Mouse (Mus musculus) midbrain, embryonic 10.5 days (tissue): ENCODE data around the gene Orai2. TPM values are rescaled to one million over a fixed set of nuclear protein-coding genes. Genes with fewer than 3 reads are reported as not detected.
A peak's percentile ranks its signal among the peaks of the same experiment; 100 is the strongest.
"Not testable (repeated sequence)": the region's sequence is repeated elsewhere in the genome, so short reads cannot be mapped to it uniquely, and the experiment has no call there.

Source experiments
- DNase-seq: peaks from one replicate; pipeline ENCODE4 v3.0.0-alpha.2; 2017; ENCODE audit warnings: low spot score
- H3K27ac ChIP-seq: fragments of 300-500 bp; sonication (generic); replicated peaks from 2 replicates; pipeline ENCODE4 v1.5.1; 2016; ENCODE audit warnings: mild to moderate bottlenecking
- H3K27me3 ChIP-seq: fragments of 300-500 bp; sonication (generic); 2 replicates; pipeline ENCODE4 v1.6.1; 2016; ENCODE audit warnings: low read depth, mild to moderate bottlenecking; ENCODE audit not compliant: poor library complexity, severe bottlenecking
- H3K36me3 ChIP-seq: fragments of 300-500 bp; sonication (generic); 2 replicates; pipeline ENCODE4 v1.6.1; 2016; ENCODE audit warnings: mild to moderate bottlenecking, moderate library complexity
- H3K4me1 ChIP-seq: fragments of 300-500 bp; sonication (generic); 2 replicates; pipeline ENCODE4 v1.6.1; 2016
- H3K4me3 ChIP-seq: fragments of 300-500 bp; sonication (generic); 2 replicates; pipeline ENCODE4 v1.5.1; 2016; ENCODE audit warnings: mild to moderate bottlenecking, moderate library complexity
- H3K9me3 ChIP-seq: fragments of 300-500 bp; sonication (generic); replicated peaks from 2 replicates; pipeline ENCODE4 v1.6.1; 2016; ENCODE audit warnings: mild to moderate bottlenecking
- WGBS: fragments of 180-500 bp; shearing (Covaris S2); methylation state at CpG from one replicate; pipeline ENCODE4 v1.1.7; 2016; 5-methylcytosine and 5-hydroxymethylcytosine counted together
- polyA plus RNA-seq: library from polyadenylated mRNA; unstranded; fragments of >200 nt; fragmentation: Nextera tagmentation; extraction: Ambion mirVana; gene quantifications from 2 replicates; pipeline ENCODE4 v1.2.1, GENCODE M21; 2016

The Orai2 gene
- polyA plus RNA-seq, 1 experiment from 2014 or later, result 8.0 TPM

DNA sequence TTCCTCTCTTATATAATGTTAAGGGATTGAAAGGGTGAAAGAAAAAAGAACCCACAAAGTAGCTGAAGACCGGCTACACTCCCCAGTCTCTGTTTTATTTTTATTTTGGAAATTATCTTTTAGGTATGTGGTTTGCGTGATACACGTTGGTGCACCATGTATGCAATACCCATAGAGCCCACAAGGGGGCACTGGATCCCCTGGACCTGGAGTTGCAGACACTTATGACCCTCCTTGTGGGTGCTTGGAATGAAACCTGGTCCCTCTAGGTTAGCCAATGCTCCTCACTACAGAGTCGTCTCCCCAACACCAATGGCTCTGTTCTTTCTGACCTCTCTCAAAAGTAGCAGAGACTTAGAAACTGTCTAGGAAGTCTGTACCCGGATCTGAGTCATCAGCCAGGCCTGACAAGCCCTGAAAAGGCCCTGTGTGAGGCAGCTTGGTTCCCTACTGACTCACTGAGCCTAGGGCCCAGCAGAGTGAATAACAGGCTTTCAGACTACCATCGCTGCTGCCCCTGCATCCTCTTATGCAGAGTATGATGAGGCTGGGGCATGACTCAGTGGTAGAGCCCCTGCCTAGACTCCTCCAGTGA lies 27.3 kb downstream of the Orai2 start:
- WGBS, result 86% methylated on average over 6 of the region's 6 CpGs
- Histone ChIP-seq H3K27me3 (no peaks in the 10 kb centered on the region), H3K27ac (no peak overlapping the region), H3K36me3 (peaks cover 43% of the 10 kb centered on the region), H3K4me3 (no peak overlapping the region), H3K4me1 (no peaks in the 10 kb centered on the region), H3K9me3 (no peaks in the 10 kb centered on the region)
- DNase-seq, result no peak

DNA sequence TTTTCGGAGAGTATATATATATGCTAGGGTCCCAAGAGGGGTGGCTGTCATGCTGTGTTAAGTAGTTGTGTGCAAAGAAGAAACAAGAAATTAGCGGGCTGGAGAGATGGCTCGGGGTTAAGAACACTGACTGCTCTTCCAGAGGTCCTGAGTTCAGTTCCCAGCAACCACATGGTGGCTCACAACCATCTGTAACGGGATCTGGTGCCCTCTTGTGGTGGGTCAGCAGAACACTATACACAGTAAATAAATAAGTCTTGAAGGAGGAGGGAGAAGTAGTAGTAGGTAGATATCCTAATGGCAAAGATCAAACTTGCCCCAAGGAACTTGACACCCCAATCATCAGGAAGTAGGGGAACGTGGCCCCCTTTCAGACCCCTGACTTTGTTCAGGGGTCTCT lies 27.8 kb downstream of the Orai2 start:
- Histone ChIP-seq H3K27ac (no peak overlapping the region), H3K4me1 (no peaks in the 10 kb centered on the region; the same call in 1 of the 2 replicates), H3K9me3 (no peaks in the 10 kb centered on the region), H3K36me3 (peaks cover 46% of the 10 kb centered on the region), H3K4me3 (no peak overlapping the region), H3K27me3 (no peaks in the 10 kb centered on the region)
- WGBS, result 83% methylated on average over 5 of the region's 5 CpGs
- DNase-seq, result no peak

DNA sequence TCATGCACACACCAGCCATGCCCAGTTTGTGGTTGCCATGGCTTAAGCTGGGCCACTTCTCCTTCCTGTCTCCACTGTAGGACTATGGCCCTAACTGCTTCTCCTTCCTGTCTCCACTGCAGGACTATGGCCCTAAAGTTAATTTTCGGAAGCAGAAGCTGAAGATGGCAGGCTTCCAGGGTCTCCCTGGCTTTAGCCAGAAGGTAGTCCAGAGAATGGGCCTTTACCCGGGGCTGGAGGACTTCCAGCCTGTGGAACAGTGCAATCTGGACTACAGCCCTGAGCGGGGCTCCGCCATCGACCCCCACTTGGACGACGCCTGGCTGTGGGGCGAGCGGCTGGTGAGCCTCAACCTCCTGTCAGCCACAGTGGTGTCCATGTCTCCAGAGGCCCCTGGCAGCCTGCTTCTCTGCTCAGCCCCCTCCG lies 30.4 kb downstream of the Orai2 start:
- no peak overlapping the region for H3K4me3 ChIP-seq
- DNase-seq, result no peak
- no peak overlapping the region for H3K27ac ChIP-seq
- H3K36me3 ChIP-seq, result peaks cover 46% of the 10 kb centered on the region
- H3K9me3 ChIP-seq, result no peaks in the 10 kb centered on the region
- H3K27me3 ChIP-seq, result no peaks in the 10 kb centered on the region
- 95% methylated on average over 10 of the region's 10 CpGs for WGBS
- peaks cover 14% of the 10 kb centered on the region for H3K4me1 ChIP-seq

DNA sequence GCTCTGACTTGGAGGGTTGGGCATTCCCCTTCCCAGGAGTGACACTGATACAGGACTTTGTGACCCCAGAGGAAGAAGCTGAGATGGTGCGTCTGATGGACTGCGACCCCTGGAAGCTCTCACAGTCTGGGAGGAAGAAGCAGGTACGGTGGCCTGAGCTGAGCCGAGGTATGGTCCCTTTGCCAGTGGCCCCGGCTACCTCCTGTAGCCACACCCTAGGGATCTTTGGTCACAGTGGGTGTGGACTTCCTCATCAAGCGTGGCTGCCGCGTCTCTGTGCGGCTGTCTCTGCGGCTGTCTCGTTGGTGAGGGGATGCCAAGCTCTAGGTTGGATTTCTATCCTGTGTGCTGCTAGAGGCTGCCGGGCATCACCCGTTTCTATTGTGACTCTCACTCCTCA lies 31.1 kb downstream of the Orai2 start:
- Histone ChIP-seq H3K4me1 (peaks cover 21% of the 10 kb centered on the region), H3K27ac (no peak overlapping the region), H3K36me3 (peaks cover 46% of the 10 kb centered on the region), H3K4me3 (no peak overlapping the region), H3K9me3 (no peaks in the 10 kb centered on the region), H3K27me3 (no peaks in the 10 kb centered on the region)
- 95% methylated on average over 13 of the region's 13 CpGs for WGBS
- DNase-seq, result no peak

DNA sequence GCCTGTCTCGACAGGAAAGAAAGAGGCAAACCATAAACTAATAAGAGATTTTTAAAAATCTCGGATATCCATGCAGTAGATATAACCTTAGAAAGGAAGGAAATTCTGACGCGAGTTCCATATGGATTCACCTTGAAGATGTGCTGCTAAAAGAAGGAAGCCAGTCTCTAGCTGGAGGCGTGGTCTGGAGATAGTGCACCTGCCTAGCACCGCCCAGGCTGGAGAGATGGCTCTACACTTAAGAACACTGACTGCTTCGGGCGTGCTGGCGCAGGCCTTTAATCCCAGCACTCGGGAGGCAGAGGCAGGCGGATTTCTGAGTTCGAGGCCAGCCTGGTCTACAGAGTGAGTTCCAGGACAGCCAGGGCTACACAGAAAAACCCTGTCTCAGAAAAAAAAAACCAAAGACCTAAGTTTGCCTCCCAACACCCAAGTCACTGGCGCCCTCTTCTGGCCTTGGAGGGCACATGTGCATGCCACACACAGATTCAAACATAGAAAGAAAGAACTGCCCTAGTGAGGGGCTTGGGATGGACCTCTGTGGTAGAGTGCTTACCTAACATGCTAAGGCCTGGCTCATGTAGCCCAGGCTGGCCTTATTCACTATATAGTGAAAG lies 32.7 kb downstream of the Orai2 start:
- DNase-seq, result peak; percentile 35
- H3K27me3 ChIP-seq, result no peaks in the 10 kb centered on the region
- H3K27ac ChIP-seq, result no peak overlapping the region
- no peaks in the 10 kb centered on the region for H3K9me3 ChIP-seq
- 76% methylated on average over 13 of the region's 13 CpGs for WGBS
- peaks cover 21% of the 10 kb centered on the region for H3K4me1 ChIP-seq
- H3K36me3 ChIP-seq, result peaks cover 62% of the 10 kb centered on the region
- H3K4me3 ChIP-seq, result 0 out of 2 replicates have a peak overlapping the region, but pooled peaks have one; percentile 75

DNA sequence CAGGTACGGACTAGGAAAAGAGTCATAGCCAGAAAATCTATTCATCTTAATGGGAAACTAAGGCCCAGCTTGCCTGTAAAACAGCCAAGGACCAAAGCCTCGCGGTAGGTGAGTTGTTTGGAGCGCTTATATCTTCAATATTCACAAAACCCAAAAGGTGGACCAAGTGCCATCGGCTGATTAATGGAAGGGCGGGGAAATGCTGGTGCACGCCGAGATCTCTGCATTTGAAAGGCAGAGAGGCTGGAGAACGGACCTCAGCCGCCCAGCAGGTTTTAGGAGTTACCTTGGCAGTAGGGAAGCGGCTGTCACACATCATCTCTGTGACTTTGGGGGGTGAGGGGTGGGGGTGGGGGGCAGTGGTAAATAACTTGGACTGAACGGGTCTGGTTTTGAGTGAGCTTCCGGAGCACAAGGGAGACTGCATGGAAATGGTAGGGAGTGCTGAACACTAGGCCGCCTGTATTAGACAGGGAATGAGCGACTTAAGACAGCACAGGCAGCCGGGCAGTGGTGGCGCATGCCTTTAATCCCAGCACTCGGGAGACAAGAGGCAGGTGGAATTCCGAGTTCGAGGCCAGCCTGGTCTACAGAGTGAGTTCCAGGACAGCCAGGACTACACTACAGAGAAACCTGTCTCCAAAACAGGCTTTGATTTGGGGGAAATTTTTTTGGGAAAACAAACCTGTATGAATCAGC lies 34.1 kb downstream of the Orai2 start:
- DNase-seq, result peak; percentile 19
- 9% methylated on average over 20 of the region's 20 CpGs for WGBS
- Histone ChIP-seq H3K4me1 (peaks cover 21% of the 10 kb centered on the region), H3K9me3 (no peaks in the 10 kb centered on the region), H3K27me3 (no peaks in the 10 kb centered on the region), H3K27ac (peak overlapping the region; percentile 88), H3K36me3 (peaks cover 62% of the 10 kb centered on the region), H3K4me3 (peak overlapping the region; percentile 75)

DNA sequence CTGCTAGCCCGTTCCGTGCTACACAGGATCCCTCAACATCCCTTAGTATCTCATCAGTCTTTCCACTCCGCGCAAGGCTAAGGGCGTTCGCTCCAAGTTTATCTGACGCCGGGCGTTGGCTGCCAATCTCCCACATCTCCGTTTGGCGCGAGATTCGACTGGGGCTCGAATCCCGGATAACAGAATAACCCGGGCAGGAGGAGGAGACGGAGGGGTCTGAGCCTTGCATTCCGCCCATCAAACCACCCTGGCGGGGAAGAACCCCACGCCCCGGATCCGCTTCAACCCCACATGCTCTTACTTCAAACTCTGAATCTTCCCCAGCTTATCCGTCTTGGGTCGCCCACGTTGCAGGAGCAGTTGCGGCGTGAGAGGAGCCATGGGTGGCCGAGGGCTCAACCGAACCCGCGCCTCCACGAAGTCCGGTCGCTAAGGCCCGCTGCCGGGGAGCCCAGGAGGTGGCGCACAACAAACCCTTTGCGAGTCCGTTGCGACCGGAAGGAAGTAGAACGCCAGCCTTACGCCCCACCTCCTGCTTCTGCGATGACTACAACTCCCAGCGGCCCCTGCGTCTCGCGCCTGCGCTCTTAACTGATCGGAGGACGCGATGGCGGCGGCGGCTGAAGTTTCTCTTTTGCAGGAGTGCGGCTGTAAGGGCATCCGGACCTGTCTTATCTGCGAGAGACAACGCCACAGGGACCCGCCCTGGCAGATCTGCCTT lies 34.8 kb downstream of the Orai2 start, which contains the start of the genes Lrwd1 and Alkbh4:
TSS of gene Lrwd1 (minus strand) at position 504 of the 721 bp plus-strand sequence.
TSS of gene Alkbh4 (plus strand) at position 576 of the 721 bp plus-strand sequence.
- Histone ChIP-seq H3K27me3 (no peaks in the 10 kb centered on the region), H3K4me1 (peaks cover 21% of the 10 kb centered on the region), H3K9me3 (no peaks in the 10 kb centered on the region), H3K27ac (peak within 1 kb of the TSS; percentile 88), H3K36me3 (peaks cover 62% of the 10 kb centered on the region), H3K4me3 (peak within 1 kb of the TSS; percentile 75)
- WGBS, result under 1% methylated on average over 60 of the region's 60 CpGs
- DNase-seq, result peak; percentile 96

DNA sequence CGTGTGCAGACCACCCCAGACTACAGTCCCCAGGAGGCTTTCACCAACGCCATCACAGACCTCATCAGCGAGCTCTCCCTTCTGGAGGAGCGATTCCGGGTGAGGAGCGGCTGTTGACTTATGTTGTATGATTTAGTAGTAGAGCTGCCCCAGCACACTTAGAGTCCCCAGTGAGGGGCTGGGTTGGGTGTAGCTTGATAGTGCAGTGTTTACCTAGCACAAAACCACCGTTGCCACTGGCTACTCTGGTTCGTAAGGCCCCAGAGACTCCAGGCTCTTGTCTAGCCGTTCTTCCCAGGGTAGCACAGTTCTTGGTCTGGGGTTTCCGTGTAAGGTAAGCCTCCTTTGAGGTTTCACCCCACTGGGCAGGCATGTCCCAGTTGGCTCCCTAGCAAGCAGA lies 48.3 kb downstream of the Orai2 start:
- Histone ChIP-seq H3K9me3 (no peaks in the 10 kb centered on the region), H3K27me3 (no peaks in the 10 kb centered on the region), H3K4me1 (peaks cover 11% of the 10 kb centered on the region), H3K4me3 (no peak overlapping the region), H3K27ac (no peak overlapping the region), H3K36me3 (peaks cover 82% of the 10 kb centered on the region)
- DNase-seq, result no peak
- 89% methylated on average over 10 of the region's 10 CpGs for WGBS

DNA sequence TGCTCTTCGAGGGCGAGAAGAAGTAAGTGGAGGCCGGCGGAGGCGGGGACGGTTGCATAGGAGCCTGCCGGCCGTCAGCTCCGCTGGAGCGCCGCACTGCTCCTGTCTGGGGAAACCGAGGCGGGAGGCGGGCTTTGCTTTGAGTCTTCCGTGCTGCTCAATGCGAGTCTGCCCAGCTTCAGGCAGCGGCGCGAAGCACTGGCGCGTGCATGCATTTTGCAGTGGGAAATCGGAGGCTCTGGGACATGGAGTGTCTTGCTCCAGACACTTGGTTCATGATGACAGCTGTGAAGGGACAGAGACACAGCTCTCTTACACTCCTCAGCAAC lies 53.8 kb downstream of the Orai2 start:
- DNase-seq, result no peak
- peak overlapping the region; percentile 89 for H3K27ac ChIP-seq
- H3K9me3 ChIP-seq, result no peaks in the 10 kb centered on the region
- H3K36me3 ChIP-seq, result peaks cover 37% of the 10 kb centered on the region
- WGBS, result under 1% methylated on average over 22 of the region's 22 CpGs
- H3K4me3 ChIP-seq, result peak overlapping the region; percentile 91
- no peaks in the 10 kb centered on the region for H3K27me3 ChIP-seq
- H3K4me1 ChIP-seq, result peaks cover 24% of the 10 kb centered on the region

DNA sequence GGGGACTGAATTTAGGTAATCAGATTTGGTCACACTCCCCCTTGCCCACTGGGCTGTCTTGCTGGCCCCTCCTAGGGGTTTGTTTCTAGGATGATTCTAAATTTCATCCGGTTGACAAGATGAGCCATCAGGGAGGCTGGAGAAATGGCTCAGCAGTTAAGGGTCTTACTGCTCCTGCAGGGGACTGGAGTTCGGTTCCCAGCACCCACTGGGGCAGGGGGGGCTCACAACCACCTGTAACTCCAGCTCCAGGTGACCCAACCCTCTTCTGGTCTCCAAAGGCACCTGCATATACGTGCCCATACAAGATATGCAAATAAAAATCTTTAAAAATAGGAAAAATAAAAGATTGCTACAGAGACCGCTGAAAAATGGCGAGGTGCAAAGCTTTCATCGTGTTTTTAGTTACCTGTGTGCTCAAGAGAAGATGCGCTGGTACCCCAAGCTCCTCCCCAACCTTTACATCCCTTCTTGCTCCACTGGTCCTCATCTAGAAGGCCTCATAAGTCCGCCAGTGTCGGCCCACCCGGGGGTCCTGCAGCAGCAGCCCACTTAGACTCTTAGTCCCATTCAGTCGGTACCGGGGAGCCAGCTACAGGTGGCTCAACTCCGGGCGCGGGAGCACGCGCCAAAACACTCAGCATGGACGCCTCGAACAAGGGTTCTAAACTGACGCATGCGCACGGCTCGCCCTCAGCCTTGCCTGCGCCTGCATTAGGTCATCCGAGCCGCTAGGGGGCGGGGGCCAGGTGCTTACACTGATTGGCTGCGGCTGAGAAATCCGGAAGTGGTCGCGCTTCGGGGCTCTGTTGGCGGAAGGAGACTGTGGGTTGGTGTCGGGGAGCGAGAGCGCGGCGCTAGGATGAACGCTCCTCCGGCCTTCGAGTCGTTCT lies 54.4 kb downstream of the Orai2 start, which contains the start of gene Polr2j:
TSS of gene Polr2j (plus strand) at position 741 of the 893 bp plus-strand sequence.
- H3K9me3 ChIP-seq, result no peaks in the 10 kb centered on the region
- H3K27ac ChIP-seq, result peak within 1 kb of the TSS; percentile 89
- peak within 1 kb of the TSS; percentile 91 for H3K4me3 ChIP-seq
- WGBS, result 4% methylated on average over 42 of the region's 42 CpGs
- peaks cover 24% of the 10 kb centered on the region for H3K4me1 ChIP-seq
- H3K27me3 ChIP-seq, result no peaks in the 10 kb centered on the region
- peak; percentile 98 for DNase-seq
- peaks cover 31% of the 10 kb centered on the region for H3K36me3 ChIP-seq

DNA sequence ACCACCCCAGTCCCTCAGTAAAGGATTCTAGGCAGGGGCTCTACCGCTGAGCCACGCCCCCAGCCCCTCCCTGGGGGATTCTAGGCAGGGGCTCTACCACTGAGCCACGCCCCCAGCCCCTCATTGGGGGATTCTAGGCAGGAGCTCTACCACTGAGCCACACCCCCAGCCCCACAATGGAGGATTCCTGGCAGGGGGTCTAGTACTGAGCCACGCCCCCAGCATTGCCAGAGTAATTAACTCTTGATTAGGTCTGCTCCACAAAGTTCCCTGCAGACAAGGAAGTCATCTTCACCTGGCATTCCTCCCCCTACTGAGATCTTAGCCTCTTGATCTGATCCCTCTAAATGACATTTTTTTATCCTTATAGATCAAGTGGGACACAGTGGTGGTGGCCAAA lies 57.0 kb downstream of the Orai2 start:
- WGBS, result 47% methylated on average over 4 of the region's 4 CpGs
- DNase-seq, H3K9me3 ChIP-seq: not testable (repeated sequence)

DNA sequence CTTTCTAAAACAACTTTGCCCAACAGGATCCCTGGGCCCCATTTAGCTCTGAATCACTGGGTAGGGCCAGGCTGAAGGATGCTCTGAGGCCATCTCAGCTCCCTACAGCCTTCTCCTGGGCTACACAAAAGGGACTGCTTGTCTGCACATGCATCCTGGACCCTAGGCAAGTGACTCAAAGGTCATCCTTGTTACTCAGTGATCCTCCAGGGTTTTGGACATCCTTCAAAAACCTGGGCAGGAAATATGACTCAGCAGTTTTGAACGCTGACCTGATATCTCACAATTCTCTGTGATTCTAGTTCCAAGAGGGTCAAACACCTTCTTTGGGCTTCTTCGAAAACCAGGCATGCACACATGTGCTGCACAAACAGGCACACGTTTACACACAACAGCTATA lies 61.5 kb downstream of the Orai2 start:
- Histone ChIP-seq H3K4me3 (no peak overlapping the region), H3K27me3 (peaks cover 5% of the 10 kb centered on the region), H3K9me3 (no peaks in the 10 kb centered on the region), H3K36me3 (no peaks in the 10 kb centered on the region), H3K27ac (no peak overlapping the region), H3K4me1 (no peaks in the 10 kb centered on the region)
- WGBS, result 89% methylated on average over 3 of the region's 3 CpGs
- DNase-seq, result no peak

More for the DNA sequence above, 57.0 kb downstream of the Orai2 start:
- H3K4me1 ChIP-seq, result peaks cover 24% of the 10 kb centered on the region
- H3K4me3 ChIP-seq, H3K36me3 ChIP-seq, H3K27me3 ChIP-seq, H3K27ac ChIP-seq: not testable (repeated sequence)
